Mouse (Mus musculus) embryonic facial prominence, embryonic 13.5 days (tissue): Measurements from ENCODE around the gene Faf1. TPM values are rescaled to one million over a fixed set of nuclear protein-coding genes. Genes with fewer than 3 reads are reported as not detected.

Source experiments
- ATAC-seq: fragments of 200-750 bp; cut with Nextera tagmentation; 2 replicates; pipeline ENCODE4 v1.8.0; 2017; ENCODE audit warnings: low read depth; ENCODE audit not compliant: insufficient number of reproducible peaks, insufficient read depth, low FRiP score, low TSS enrichment
- H3K27ac ChIP-seq: fragments of 300-500 bp; sonication (generic); 2 replicates; pipeline ENCODE4 v1.5.1; 2015; ENCODE audit warnings: moderate library complexity, mild to moderate bottlenecking, inconsistent platforms
- H3K27me3 ChIP-seq: fragments of 300-500 bp; sonication (generic); 2 replicates; pipeline ENCODE4 v1.6.1; 2015; ENCODE audit warnings: mild to moderate bottlenecking, inconsistent platforms
- H3K36me3 ChIP-seq: fragments of 300-500 bp; sonication (generic); 2 replicates; pipeline ENCODE4 v1.6.1; 2015; ENCODE audit warnings: mild to moderate bottlenecking, inconsistent platforms
- H3K4me1 ChIP-seq: fragments of 300-500 bp; sonication (generic); 2 replicates; pipeline ENCODE4 v1.6.1; 2015; ENCODE audit warnings: inconsistent platforms
- H3K4me2 ChIP-seq: fragments of 300-500 bp; sonication (generic); 2 replicates; pipeline ENCODE4 v1.6.1; 2015; ENCODE audit warnings: moderate library complexity, mild to moderate bottlenecking, inconsistent platforms
- H3K4me3 ChIP-seq: fragments of 300-500 bp; sonication (generic); 2 replicates; pipeline ENCODE4 v1.5.1; 2015; ENCODE audit warnings: mild to moderate bottlenecking, inconsistent platforms
- H3K9ac ChIP-seq: fragments of 300-500 bp; sonication (generic); 2 replicates; pipeline ENCODE4 v1.6.1; 2015; ENCODE audit warnings: mild to moderate bottlenecking, inconsistent platforms
- H3K9me3 ChIP-seq: fragments of 300-500 bp; sonication (generic); 2 replicates; pipeline ENCODE4 v1.6.1; 2016; ENCODE audit warnings: inconsistent platforms
- WGBS: fragments of 180-500 bp; shearing (Covaris S2); methylation state at CpG from one replicate; pipeline ENCODE4 v1.1.7; 2015; ENCODE audit warnings: mixed read lengths; 5-methylcytosine and 5-hydroxymethylcytosine counted together
- polyA plus RNA-seq: library from polyadenylated mRNA; unstranded; fragments of >200 nt; fragmentation: Nextera tagmentation; extraction: Ambion mirVana; gene quantifications from 2 replicates; pipeline ENCODE4 v1.2.1, GENCODE M21; 2015

Faf1 gene
- polyA plus RNA-seq, 1 experiment from 2014 or later, result 27.5 TPM

DNA sequence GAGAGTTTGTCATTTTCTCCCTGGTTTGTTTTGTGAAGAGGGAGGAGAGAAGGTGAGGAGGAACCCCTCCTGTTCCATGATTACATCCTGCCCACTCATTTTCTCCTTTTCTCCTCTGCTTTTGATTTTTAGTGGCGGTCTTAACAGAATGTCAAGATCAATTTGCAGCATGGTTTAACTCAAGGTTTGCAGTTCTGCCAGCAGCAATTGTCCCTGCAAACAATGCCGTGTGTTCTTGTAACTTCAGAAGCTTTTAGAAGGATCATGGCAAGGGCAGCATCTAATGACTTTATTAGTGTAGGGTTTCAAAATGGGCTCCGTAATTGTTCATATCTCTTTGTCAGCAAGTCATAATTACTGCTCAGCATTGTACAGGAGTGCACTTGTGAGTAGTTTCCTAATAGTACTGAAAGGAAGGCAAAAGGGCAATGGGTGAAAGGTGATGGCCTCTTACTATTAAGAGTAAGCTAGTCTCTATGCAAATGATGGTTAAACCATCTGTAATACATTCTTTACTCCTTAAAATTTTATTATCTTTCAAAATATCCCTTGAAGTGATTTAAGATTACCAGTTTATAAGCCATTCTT is 192.6 kb downstream of the Faf1 start:
- WGBS, result 27% methylated on average over 3 of the region's 3 CpGs
- Histone ChIP-seq H3K9ac (no peak overlapping the region), H3K4me2 (no peak overlapping the region), H3K36me3 (peaks cover 4% of the 10 kb centered on the region; the same call in 1 of the 2 replicates), H3K9me3 (no peaks in the 10 kb centered on the region), H3K4me1 (peaks cover 4% of the 10 kb centered on the region; the same call in 1 of the 2 replicates), H3K27ac (no peak overlapping the region), H3K27me3 (no peaks in the 10 kb centered on the region), H3K4me3 (no peak overlapping the region)
- ATAC-seq, result no peak

DNA sequence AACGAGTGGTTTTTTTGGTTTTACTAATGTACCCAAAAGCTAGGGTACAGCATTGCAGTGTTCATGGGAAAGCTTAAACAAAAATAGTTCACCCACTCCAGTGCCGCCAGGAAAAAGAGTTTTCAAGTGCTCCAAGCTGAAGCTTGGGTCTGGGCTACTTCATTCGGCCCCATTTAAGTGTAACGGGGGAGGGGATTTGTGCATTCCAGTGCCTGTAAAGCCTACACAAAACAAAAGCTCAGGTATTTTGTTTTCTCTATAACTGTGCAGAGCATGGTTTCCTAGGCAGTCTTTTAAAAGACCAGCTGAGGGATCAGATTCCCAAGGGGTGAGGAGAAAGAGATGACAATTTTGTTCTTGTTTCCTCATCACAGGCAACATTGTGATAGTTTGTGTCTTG is 207.9 kb downstream of the Faf1 start:
- no peak overlapping the region; the same call in 1 of the 2 replicates for H3K27ac ChIP-seq
- ATAC-seq, result no peak
- no peak overlapping the region for H3K4me2 ChIP-seq
- no peaks in the 10 kb centered on the region for H3K4me1 ChIP-seq
- H3K4me3 ChIP-seq, result no peak overlapping the region
- H3K27me3 ChIP-seq, result no peaks in the 10 kb centered on the region
- no peak overlapping the region for H3K9ac ChIP-seq
- no peaks in the 10 kb centered on the region for H3K9me3 ChIP-seq
- WGBS, result 39% methylated on average over 4 of the region's 4 CpGs
- no peaks in the 10 kb centered on the region; the same call in 1 of the 2 replicates for H3K36me3 ChIP-seq

DNA sequence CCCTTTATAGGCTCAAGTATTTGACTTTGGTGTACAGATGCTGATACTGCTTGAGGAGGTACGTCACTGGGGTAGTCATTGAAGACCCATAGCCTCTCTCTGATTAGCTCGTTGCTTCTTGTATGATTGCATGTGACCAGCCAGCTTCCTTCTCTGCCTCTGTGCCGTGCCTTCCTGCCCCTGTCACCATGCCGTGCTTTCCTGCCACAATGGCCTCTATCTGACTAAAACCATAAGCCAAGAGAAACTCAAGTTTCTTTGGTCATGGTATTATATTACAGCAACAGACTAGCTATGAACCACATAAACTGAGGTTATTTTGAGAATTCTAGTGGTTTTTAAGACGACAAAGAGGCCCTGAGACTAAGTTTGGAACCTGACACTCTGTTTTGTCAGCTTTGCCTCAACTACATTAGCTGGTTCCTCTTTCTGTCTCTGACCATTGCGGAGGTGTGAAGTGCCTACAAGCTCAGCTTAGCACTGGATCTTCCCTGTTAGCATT is 211.5 kb downstream of the Faf1 start:
- Histone ChIP-seq H3K27me3 (no peaks in the 10 kb centered on the region), H3K9me3 (no peaks in the 10 kb centered on the region), H3K27ac (no peak overlapping the region), H3K36me3 (peaks cover 14% of the 10 kb centered on the region), H3K9ac (no peak overlapping the region), H3K4me3 (no peak overlapping the region), H3K4me2 (no peak overlapping the region), H3K4me1 (no peaks in the 10 kb centered on the region)
- no peak for ATAC-seq
- WGBS, result 71% methylated on average over 6 of the region's 6 CpGs

DNA sequence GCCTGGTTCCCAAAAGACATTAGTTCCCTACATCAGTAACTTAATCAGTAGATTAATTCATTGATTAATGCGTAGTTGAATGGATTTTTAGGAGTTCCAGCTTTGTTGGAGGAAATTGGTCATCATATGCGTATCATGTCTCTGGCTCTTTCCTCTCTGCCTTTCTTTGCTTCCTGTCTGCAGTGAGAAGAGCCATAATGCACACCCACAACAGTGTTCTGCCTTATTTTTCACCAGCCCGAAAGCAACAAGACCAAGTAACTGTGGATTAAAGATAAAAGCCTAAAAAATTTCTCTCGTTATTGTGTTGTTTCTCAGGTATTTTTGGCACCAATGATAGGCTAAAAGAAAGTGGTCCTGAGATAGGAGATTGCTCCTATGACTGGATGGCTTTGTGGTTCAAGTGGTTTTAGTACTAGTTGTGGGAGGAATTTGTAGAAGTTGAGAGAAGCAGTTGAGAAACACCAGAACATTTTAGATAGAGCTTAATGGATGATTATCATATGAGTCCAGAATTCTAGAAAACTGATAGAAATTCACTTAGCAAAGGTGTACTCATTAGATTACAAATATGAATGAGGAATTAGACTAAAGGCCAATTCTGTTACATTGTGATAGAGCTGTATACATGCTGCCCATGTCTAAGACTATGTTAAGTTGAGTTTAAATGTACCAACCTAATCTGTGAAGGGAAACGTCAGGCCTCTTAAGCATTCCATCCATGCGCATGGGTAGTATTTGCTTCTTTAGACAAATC is 221.6 kb downstream of the Faf1 start:
- H3K27ac ChIP-seq, result no peak overlapping the region
- WGBS, result 91% methylated on average over 6 of the region's 6 CpGs
- 0 out of 2 replicates have a peak, but pooled peaks cover 3% of the 10 kb centered on the region for H3K36me3 ChIP-seq
- H3K9me3 ChIP-seq, result no peaks in the 10 kb centered on the region
- H3K4me3 ChIP-seq, result no peak overlapping the region
- no peak overlapping the region for H3K9ac ChIP-seq
- no peak for ATAC-seq
- no peak overlapping the region for H3K4me2 ChIP-seq
- H3K4me1 ChIP-seq, result no peaks in the 10 kb centered on the region
- no peaks in the 10 kb centered on the region for H3K27me3 ChIP-seq

DNA sequence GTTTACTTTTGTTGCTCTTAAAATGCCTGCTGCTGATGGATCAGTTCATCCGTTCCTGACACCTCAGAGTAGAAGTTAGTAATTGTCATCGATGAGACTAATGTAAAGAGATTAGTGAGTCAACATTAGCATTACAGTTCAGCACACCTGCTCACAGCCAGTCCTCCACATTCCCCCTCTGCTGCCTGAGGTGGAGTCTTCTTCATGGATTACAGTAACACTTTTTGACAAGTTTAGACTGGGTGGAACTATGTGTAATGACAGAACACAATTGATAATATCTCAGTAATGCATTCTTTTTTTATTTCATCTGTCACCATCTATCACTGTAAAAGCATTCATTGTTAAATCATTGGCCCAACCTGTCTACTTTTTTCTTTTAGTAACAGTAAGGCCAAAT is 224.7 kb downstream of the Faf1 start:
- no peak overlapping the region for H3K27ac ChIP-seq
- 0 out of 2 replicates have a peak, but pooled peaks cover 3% of the 10 kb centered on the region for H3K36me3 ChIP-seq
- WGBS, result 77% methylated on average over 2 of the region's 2 CpGs
- H3K4me2 ChIP-seq, result no peak overlapping the region
- no peaks in the 10 kb centered on the region for H3K27me3 ChIP-seq
- no peaks in the 10 kb centered on the region for H3K9me3 ChIP-seq
- H3K4me1 ChIP-seq, result no peaks in the 10 kb centered on the region
- no peak overlapping the region for H3K4me3 ChIP-seq
- no peak for ATAC-seq
- H3K9ac ChIP-seq, result no peak overlapping the region

DNA sequence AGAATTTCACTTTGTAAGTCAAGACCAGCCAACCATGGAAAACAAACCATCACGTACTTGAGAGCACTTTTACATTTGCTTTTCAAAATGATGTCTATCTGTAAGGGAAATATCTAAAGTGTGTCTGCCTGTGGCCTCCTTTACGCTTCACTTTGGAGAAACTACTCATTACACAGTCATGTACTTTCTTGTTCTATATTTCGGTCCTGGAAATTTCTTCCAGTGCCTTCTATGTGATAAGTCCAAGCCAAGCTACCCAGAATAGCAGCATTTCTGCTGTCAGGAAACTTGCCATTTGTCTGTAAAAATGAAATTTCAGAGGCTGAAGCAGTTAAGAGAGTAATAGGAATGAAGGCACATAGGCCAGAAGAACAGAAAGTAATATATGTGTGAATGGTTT is 228.1 kb downstream of the Faf1 start:
- no peaks in the 10 kb centered on the region for H3K9me3 ChIP-seq
- H3K4me2 ChIP-seq, result no peak overlapping the region
- H3K27ac ChIP-seq, result no peak overlapping the region
- H3K4me3 ChIP-seq, result no peak overlapping the region
- ATAC-seq, result no peak
- 84% methylated on average over 3 of the region's 3 CpGs for WGBS
- H3K9ac ChIP-seq, result no peak overlapping the region
- H3K27me3 ChIP-seq, result no peaks in the 10 kb centered on the region
- 0 out of 2 replicates have a peak, but pooled peaks cover 3% of the 10 kb centered on the region for H3K36me3 ChIP-seq
- H3K4me1 ChIP-seq, result no peaks in the 10 kb centered on the region

DNA sequence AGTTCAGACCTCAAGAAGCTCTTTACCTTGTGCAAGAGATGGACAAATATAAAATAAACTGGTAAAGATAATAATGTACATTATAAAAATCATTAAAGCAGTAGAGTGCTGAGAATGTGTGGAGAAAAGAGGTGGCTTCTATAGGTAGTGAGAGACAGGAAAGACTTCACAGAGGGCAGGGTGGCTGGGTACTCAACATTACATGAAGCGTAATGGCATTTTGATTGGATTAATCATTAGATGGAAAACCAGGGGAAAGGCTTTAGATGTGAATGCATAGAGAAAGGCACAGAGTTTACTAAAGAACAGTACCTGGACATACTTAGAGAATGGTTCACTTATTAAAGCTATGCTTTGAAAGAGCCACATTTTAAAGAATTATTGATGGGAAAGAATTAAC is 252.7 kb downstream of the Faf1 start:
- H3K9ac ChIP-seq, result no peak overlapping the region
- 98% methylated on average over 1 of the region's 1 CpGs for WGBS
- H3K27ac ChIP-seq, result no peak overlapping the region
- no peaks in the 10 kb centered on the region for H3K36me3 ChIP-seq
- H3K4me2 ChIP-seq, result no peak overlapping the region
- no peak overlapping the region for H3K4me3 ChIP-seq
- no peaks in the 10 kb centered on the region for H3K4me1 ChIP-seq
- no peak for ATAC-seq
- H3K9me3 ChIP-seq, result no peaks in the 10 kb centered on the region
- no peaks in the 10 kb centered on the region for H3K27me3 ChIP-seq

DNA sequence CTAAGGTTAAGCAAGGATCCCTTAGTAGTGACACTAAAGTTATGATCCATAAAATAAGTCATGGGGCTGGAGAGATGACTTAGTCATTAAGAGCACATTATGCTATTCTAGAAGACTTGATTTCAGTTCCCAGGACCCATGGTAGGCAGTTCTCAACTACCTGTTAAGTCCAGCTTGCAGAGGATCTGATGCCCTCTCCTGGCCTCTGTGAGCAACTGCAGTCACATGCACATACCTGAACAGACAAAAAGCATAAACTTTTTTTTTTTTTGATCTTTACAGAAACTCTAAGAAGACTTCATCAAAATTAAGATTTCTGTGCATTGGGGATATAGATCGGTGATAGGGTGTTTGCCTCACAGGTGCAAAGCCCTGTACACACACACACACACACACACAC is 254.1 kb downstream of the Faf1 start:
- WGBS, result 100% methylated on average over 1 of the region's 1 CpGs
- Histone ChIP-seq H3K4me3 (no peak overlapping the region), H3K27me3 (no peaks in the 10 kb centered on the region), H3K4me2 (no peak overlapping the region), H3K4me1 (no peaks in the 10 kb centered on the region), H3K9ac (no peak overlapping the region), H3K36me3 (no peaks in the 10 kb centered on the region), H3K9me3 (no peaks in the 10 kb centered on the region), H3K27ac (no peak overlapping the region)
- ATAC-seq, result no peak

DNA sequence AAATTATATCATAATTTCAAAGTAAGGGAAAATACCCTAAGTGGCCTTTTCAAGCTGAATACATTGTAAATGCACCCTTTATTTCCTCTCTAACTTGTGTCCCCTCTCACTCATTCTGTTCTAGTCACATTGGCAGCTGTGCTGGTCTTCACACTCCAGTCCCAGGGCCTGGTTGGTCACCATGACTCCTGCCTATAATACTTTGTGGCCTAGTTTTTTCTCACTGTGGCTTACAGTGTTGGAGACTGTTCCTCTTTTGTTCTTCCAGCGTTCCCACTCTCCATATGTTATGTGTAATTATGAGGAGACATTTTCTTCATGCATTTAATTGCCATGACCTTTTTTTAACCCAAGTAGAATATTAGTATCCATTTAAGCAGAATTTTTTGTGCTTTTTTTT is 254.5 kb downstream of the Faf1 start:
- Histone ChIP-seq H3K27ac (no peak overlapping the region), H3K4me3 (no peak overlapping the region), H3K4me2 (no peak overlapping the region), H3K27me3 (no peaks in the 10 kb centered on the region), H3K9me3 (no peaks in the 10 kb centered on the region), H3K36me3 (no peaks in the 10 kb centered on the region), H3K9ac (no peak overlapping the region), H3K4me1 (no peaks in the 10 kb centered on the region)
- 91% methylated on average over 1 of the region's 1 CpGs for WGBS
- no peak for ATAC-seq

DNA sequence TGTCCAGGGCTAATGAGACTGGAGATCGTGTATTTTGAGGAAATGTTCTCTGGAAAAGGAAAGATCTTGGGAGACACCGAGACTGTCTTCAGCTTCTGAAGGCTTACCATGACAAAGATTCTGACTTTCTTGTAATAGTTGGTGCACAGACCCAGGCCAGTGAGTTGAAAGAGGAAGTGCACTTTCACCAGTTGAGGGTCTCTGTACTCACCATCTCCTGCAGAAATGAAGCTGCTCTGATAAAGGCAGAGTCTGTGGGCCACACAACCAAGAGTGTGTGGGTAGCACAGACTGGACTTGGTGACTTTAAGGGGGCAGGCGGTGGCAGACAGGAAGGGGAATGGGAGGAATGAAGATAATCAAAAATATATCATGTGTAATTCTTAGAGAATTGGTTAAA is 260.2 kb downstream of the Faf1 start:
- Histone ChIP-seq H3K27me3 (no peaks in the 10 kb centered on the region), H3K4me2 (no peak overlapping the region), H3K9ac (no peak overlapping the region), H3K36me3 (no peaks in the 10 kb centered on the region), H3K4me1 (no peaks in the 10 kb centered on the region), H3K9me3 (no peaks in the 10 kb centered on the region), H3K27ac (no peak overlapping the region), H3K4me3 (no peak overlapping the region)
- ATAC-seq, result no peak
- 87% methylated on average over 3 of the region's 3 CpGs for WGBS

DNA sequence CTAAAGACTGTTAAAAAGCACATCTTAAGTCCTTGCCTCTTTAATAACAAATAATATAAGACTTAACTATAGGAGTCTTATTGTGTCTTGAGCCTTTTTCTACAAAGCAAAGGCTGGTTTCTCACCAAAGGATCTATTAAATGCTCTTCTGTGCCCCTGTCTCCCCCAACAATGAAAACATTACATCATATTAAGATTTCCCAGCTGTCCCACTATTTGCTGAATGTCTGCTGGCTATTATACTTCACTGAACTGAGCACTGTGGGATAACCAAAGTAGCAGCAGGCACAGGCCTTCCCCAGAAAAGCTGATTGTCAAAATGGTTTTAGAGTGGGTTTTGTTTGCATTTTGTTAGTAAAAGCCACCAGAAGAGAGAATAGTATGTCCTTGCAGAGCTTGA is 262.9 kb downstream of the Faf1 start:
- no peaks in the 10 kb centered on the region for H3K27me3 ChIP-seq
- no peak overlapping the region for H3K9ac ChIP-seq
- H3K36me3 ChIP-seq, result no peaks in the 10 kb centered on the region
- H3K4me2 ChIP-seq, result no peak overlapping the region
- no peak overlapping the region for H3K4me3 ChIP-seq
- ATAC-seq, result no peak
- no peak overlapping the region for H3K27ac ChIP-seq
- no peaks in the 10 kb centered on the region for H3K4me1 ChIP-seq
- no peaks in the 10 kb centered on the region for H3K9me3 ChIP-seq

DNA sequence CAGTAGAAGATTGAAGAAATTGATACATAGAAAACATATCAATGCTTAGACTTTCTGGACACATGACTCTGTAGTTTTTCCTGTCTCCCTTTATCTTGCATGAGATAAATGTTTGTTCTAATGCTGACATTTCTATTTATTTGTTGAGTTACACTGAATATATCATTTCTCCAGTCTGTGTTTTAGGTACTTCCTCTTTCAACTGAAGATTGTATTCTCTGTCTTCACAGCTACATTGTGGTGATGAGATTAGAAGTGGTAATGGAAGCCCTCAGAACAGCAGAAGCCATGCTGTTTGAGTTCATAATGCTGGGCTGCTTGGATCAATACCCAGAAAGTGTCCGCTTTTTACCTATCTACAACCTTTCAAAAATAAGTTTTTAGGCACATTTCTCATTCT is 269.2 kb downstream of the Faf1 start:
- Histone ChIP-seq H3K27me3 (no peaks in the 10 kb centered on the region), H3K4me3 (no peak overlapping the region), H3K9ac (no peak overlapping the region), H3K4me1 (no peaks in the 10 kb centered on the region), H3K9me3 (no peaks in the 10 kb centered on the region), H3K27ac (no peak overlapping the region), H3K4me2 (no peak overlapping the region), H3K36me3 (no peaks in the 10 kb centered on the region)
- WGBS, result 97% methylated on average over 1 of the region's 1 CpGs
- no peak for ATAC-seq
